Mouse (Mus musculus) embryonic facial prominence, embryonic 14.5 days (tissue): Measurements from ENCODE around the gene Phactr2. TPM values are rescaled to one million over a fixed set of nuclear protein-coding genes. Genes with fewer than 3 reads are reported as not detected.
A peak's percentile ranks its signal among the peaks of the same experiment; 100 is the strongest.

Experiments
- ATAC-seq: fragments of 200-750 bp; cut with Nextera tagmentation; 2 replicates; pipeline ENCODE4 v1.8.0; 2017; ENCODE audit warnings: low read depth, moderate number of reproducible peaks, moderate TSS enrichment
- DNase-seq: peaks from one replicate; pipeline ENCODE4 v3.0.0-alpha.2; 2015; ENCODE audit warnings: low spot score
- H3K27ac ChIP-seq: fragments of 300-500 bp; sonication (generic); replicated peaks from 2 replicates; pipeline ENCODE4 v1.5.1; 2014; ENCODE audit warnings: low read depth, mild to moderate bottlenecking, low read length, moderate library complexity
- H3K27me3 ChIP-seq: fragments of 300-500 bp; sonication (generic); replicated peaks from 2 replicates; pipeline ENCODE4 v1.6.1; 2014; ENCODE audit warnings: low read length; ENCODE audit not compliant: control insufficient read depth, insufficient read depth
- H3K36me3 ChIP-seq: fragments of 300-500 bp; sonication (generic); 2 replicates; pipeline ENCODE4 v1.6.1; 2014; ENCODE audit warnings: low read length, mixed read lengths; ENCODE audit not compliant: control insufficient read depth, insufficient read depth
- H3K4me1 ChIP-seq: fragments of 300-500 bp; sonication (generic); 2 replicates; pipeline ENCODE4 v1.6.1; 2014; ENCODE audit warnings: antibody characterized with exemption, low read length; ENCODE audit not compliant: control insufficient read depth, insufficient read depth
- H3K4me2 ChIP-seq: fragments of 300-500 bp; sonication (generic); 2 replicates; pipeline ENCODE4 v1.6.1; 2014; ENCODE audit warnings: low read depth, mild to moderate bottlenecking, low read length, moderate library complexity, mixed read lengths
- H3K4me3 ChIP-seq: fragments of 300-500 bp; sonication (generic); 2 replicates; pipeline ENCODE4 v1.5.1; 2014; ENCODE audit warnings: low read depth, mild to moderate bottlenecking, low read length
- H3K9ac ChIP-seq: fragments of 300-500 bp; sonication (generic); 2 replicates; pipeline ENCODE4 v1.6.1; 2014; ENCODE audit warnings: low read depth, mild to moderate bottlenecking, low read length, moderate library complexity, mixed read lengths
- H3K9me3 ChIP-seq: fragments of 300-500 bp; sonication (generic); 2 replicates; pipeline ENCODE4 v1.6.1; 2016; ENCODE audit warnings: low read length; ENCODE audit not compliant: control insufficient read depth
- WGBS: fragments of 180-500 bp; shearing (Covaris S2); extraction: QIAGEN DNeasy Blood & Tissue Kit; methylation state at CpG from one replicate; pipeline ENCODE4 v1.1.7; 2014; 5-methylcytosine and 5-hydroxymethylcytosine counted together
- polyA plus RNA-seq: library from polyadenylated mRNA; unstranded; fragments of >200 nt; fragmentation: Nextera tagmentation; extraction: Ambion mirVana; gene quantifications from 2 replicates; pipeline ENCODE4 v1.2.1, GENCODE M21; 2014

Phactr2 gene
- polyA plus RNA-seq, 1 experiment from 2014 or later: 37.8 TPM

DNA sequence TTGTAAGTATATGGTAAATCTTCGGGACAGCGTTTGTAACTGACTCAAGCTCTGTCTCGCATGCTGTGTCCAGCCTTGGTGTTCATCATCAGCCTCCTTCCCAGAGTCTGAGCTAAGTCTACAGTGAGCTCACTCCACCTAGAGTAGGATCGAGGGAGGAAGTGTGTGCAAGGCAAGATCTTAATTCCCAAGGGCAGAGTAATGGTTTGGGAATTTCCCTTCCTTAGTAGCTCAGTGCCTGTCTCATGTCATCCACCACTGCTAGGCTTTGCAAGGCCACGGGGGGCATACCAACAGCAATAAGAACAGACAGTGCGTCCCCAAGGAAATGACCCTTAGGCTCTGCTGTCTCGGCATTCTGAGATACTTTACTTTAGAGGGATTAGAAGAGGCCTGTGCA, 218.0 kb downstream of the Phactr2 start:
- H3K4me2 ChIP-seq: no peak overlapping the region
- no peak for DNase-seq
- no peak overlapping the region for H3K27ac ChIP-seq
- WGBS: 63% methylated on average over 7 of the region's 7 CpGs
- H3K27me3 ChIP-seq: no peaks in the 10 kb centered on the region
- H3K36me3 ChIP-seq: peaks cover 31% of the 10 kb centered on the region
- H3K9me3 ChIP-seq: no peaks in the 10 kb centered on the region
- no peak overlapping the region for H3K4me3 ChIP-seq
- ATAC-seq: no peak
- no peaks in the 10 kb centered on the region for H3K4me1 ChIP-seq
- no peak overlapping the region for H3K9ac ChIP-seq

DNA sequence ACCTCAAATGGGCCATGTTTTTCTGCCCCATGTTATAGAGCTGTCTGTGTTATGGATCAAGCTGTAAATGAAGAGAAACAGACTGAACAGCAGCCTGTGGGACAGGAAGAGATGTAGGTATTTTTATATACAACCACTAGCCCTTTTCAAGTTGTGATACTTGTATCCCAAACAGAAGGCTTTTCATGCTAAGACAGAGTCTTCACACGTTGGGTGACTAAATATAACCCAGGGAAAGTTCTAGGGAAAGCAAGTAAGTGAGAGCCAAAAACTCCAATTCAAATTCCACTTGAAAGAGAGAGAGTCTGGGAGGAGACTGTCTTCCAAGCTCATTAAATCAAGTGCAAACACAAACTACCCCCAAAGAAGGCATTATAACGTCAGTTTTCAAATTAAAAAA, 223.9 kb downstream of the Phactr2 start:
- Histone ChIP-seq H3K36me3 (peaks cover 35% of the 10 kb centered on the region), H3K9ac (no peak overlapping the region), H3K4me1 (no peaks in the 10 kb centered on the region), H3K27ac (no peak overlapping the region), H3K4me2 (no peak overlapping the region), H3K27me3 (no peaks in the 10 kb centered on the region), H3K9me3 (no peaks in the 10 kb centered on the region), H3K4me3 (no peak overlapping the region)
- ATAC-seq (no peak), DNase-seq (no peak)
- WGBS: 47% methylated on average over 2 of the region's 2 CpGs

DNA sequence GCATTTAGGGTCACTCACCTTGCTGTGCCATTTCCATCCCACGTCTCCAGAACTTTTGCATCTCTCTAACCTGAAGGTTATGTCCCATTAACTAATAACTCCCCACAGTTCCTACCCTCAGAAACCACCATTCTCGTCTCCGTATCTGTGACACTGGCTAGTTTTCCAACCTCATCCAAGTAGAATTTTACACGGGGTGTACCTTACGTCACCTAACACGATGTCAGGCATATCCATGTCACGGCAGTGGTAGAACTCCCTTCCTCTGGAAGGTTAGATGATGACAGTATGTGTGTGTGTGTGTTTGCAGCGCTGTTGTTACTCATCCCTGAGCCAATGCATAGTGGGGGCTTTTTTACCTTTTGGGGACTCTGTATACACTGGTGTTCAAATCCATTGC, 225.1 kb downstream of the Phactr2 start:
- no peak overlapping the region; the same call in 1 of the 2 replicates for H3K27ac ChIP-seq
- no peaks in the 10 kb centered on the region for H3K9me3 ChIP-seq
- no peak overlapping the region for H3K4me3 ChIP-seq
- H3K9ac ChIP-seq: no peak overlapping the region
- DNase-seq (no peak), ATAC-seq (no peak)
- 95% methylated on average over 8 of the region's 8 CpGs for WGBS
- peaks cover 42% of the 10 kb centered on the region for H3K36me3 ChIP-seq
- H3K4me2 ChIP-seq: no peak overlapping the region
- no peaks in the 10 kb centered on the region for H3K4me1 ChIP-seq
- H3K27me3 ChIP-seq: no peaks in the 10 kb centered on the region

DNA sequence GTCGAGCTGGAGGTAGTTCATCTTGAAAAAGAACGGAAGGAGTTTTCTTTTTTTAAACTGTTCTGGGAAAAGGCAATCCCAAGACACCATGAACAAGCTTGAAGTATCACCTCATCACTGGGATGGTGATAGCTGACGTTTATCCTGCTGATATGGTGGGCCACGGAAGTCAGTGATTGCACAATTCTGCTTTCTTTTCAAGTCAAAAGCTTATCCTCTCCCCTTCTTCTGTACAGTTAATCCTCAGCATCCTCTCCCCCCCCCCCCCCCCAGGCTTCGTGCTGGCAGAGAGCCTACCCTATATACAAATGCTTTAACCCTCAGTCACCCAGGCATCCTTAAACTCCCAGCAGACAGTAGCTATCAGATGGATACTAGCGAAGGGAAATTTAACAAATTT, 228.5 kb downstream of the Phactr2 start:
- Histone ChIP-seq H3K27ac (no peak overlapping the region), H3K9me3 (no peaks in the 10 kb centered on the region), H3K27me3 (no peaks in the 10 kb centered on the region), H3K4me3 (no peak overlapping the region), H3K4me2 (no peak overlapping the region), H3K36me3 (peaks cover 22% of the 10 kb centered on the region; the same call in 1 of the 2 replicates), H3K4me1 (no peaks in the 10 kb centered on the region), H3K9ac (no peak overlapping the region)
- ATAC-seq: peak; percentile 50
- no peak for DNase-seq
- WGBS: 42% methylated on average over 6 of the region's 6 CpGs

DNA sequence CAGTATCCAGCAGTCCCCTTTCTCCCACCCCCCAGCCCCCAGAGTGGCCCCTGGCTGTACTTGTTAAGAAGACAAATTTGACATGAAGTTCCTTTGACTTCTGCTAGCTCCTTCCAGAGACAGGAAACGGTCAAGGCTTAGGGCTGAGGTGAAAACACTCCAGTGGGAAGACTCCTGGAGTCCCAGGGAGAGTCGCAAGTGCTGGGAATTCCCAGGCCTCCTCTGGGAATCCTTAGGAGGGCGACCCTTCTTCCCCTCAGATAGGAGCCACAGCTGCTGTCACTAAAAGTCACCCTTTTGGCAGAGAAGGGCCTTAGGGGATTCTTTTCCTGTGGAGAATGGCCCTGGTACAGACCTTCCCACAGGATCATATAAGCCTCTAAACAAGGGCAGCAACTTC, 230.0 kb downstream of the Phactr2 start:
- Histone ChIP-seq H3K27me3 (no peaks in the 10 kb centered on the region), H3K9ac (no peak overlapping the region), H3K9me3 (no peaks in the 10 kb centered on the region), H3K4me1 (no peaks in the 10 kb centered on the region), H3K27ac (no peak overlapping the region), H3K4me2 (no peak overlapping the region), H3K4me3 (no peak overlapping the region), H3K36me3 (peaks cover 26% of the 10 kb centered on the region; the same call in 1 of the 2 replicates)
- 49% methylated on average over 3 of the region's 3 CpGs for WGBS
- DNase-seq: no peak
- ATAC-seq: no peak

DNA sequence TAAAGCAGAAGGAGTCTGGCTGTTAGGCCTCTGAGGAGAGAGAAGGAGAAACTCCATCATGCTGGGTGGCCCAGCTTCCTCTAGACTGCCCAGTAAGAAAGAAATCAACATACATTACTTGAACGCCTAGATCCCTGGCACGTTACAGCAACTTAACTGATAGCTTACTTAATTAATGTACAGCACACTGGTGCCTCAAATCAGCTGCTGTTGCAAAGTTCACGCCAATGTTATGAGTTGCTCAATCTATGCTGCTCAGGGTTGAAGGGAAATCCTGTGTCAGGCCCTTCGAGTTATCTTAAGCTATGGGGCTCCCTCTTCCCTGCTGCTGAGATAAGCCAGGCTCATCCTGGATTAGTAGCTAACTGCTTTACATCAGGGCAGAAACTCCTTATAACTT, 233.8 kb downstream of the Phactr2 start:
- 77% methylated on average over 4 of the region's 4 CpGs for WGBS
- Histone ChIP-seq H3K4me1 (no peaks in the 10 kb centered on the region), H3K4me3 (no peak overlapping the region), H3K27me3 (no peaks in the 10 kb centered on the region), H3K9me3 (no peaks in the 10 kb centered on the region), H3K36me3 (peaks cover 30% of the 10 kb centered on the region; the same call in 1 of the 2 replicates), H3K9ac (no peak overlapping the region), H3K4me2 (no peak overlapping the region), H3K27ac (no peak overlapping the region)
- no peak for DNase-seq
- ATAC-seq: no peak

DNA sequence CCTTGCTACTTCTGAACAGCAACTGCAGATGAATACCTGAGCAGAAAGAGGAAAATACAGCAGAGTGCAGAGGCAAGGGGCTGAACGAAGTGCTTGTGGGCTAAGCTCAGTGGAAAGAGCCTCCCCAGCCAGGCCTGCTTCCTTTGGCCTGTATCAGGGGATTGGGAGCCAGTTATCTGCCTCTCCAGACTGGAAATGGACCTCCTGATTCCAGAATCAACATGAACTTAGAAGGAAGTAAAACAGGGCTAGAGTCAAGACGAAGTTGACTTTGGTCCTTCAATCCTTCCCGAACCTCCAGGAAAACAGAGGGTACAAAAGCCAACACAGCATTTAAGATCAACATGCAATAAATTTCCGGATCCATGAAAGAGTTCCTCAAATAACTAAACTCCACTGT, 236.0 kb downstream of the Phactr2 start:
- ATAC-seq (no peak), DNase-seq (no peak)
- 84% methylated on average over 4 of the region's 4 CpGs for WGBS
- H3K4me2 ChIP-seq: no peak overlapping the region
- no peaks in the 10 kb centered on the region for H3K9me3 ChIP-seq
- no peak overlapping the region for H3K27ac ChIP-seq
- H3K9ac ChIP-seq: no peak overlapping the region
- H3K4me1 ChIP-seq: no peaks in the 10 kb centered on the region; the same call in 1 of the 2 replicates
- H3K27me3 ChIP-seq: no peaks in the 10 kb centered on the region
- no peak overlapping the region for H3K4me3 ChIP-seq
- H3K36me3 ChIP-seq: peaks cover 23% of the 10 kb centered on the region; the same call in 1 of the 2 replicates

DNA sequence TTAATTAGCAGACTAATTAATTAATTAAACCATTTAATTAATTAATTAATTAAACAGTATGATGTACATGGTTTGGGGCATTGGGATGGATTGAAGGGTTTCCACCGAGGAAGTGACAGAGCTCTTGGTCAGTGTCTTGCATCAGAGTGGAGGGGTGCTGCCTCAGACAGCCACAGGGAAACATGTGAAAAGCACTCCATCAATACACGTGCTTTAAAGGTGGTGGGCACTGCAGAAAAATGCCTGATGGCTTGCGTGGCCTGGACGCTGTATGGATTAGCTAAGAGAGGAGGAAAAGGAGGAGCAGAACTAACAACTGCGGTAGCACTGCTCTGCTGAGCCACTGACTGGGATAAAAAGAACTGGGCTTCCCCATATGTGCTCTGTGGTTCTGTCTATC, 237.3 kb downstream of the Phactr2 start:
- Histone ChIP-seq H3K4me2 (no peak overlapping the region), H3K27ac (no peak overlapping the region), H3K4me1 (no peaks in the 10 kb centered on the region; the same call in 1 of the 2 replicates), H3K9ac (no peak overlapping the region), H3K9me3 (no peaks in the 10 kb centered on the region), H3K36me3 (peaks cover 28% of the 10 kb centered on the region; the same call in 1 of the 2 replicates), H3K27me3 (no peaks in the 10 kb centered on the region), H3K4me3 (no peak overlapping the region)
- DNase-seq (no peak), ATAC-seq (no peak)
- 87% methylated on average over 5 of the region's 5 CpGs for WGBS

DNA sequence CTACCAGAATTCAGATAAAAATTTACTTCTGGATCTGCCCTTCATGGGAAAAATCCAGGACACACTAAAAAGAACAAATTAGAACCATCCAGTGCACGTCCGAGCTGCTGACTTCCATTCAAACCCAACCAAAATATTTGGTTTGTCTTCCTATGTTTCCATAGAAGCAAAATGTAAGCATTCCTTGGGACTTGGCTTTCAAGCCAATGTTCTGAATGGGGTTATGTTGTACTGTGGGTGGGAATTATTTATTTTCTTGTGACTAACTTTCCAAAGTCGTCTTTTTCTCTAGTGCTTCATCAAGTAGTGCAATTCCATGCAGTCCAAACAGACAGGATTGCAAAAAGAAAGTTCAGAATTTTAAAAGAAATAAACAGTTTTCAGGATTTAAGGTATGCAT, 239.7 kb downstream of the Phactr2 start:
- Histone ChIP-seq H3K4me1 (no peaks in the 10 kb centered on the region; the same call in 1 of the 2 replicates), H3K27me3 (no peaks in the 10 kb centered on the region), H3K4me3 (no peak overlapping the region), H3K27ac (peak overlapping the region; percentile 63), H3K36me3 (peaks cover 26% of the 10 kb centered on the region; the same call in 1 of the 2 replicates), H3K9ac (no peak overlapping the region), H3K4me2 (no peak overlapping the region), H3K9me3 (no peaks in the 10 kb centered on the region)
- peak; percentile 57; the same call in 1 of the 2 replicates for ATAC-seq
- peak; percentile 79 for DNase-seq
- 47% methylated on average over 3 of the region's 3 CpGs for WGBS
